Mouse (Mus musculus): ENCODE results near the gene Hectd4. TPM values are rescaled to one million over a fixed set of nuclear protein-coding genes. Genes with fewer than 3 reads are reported as not detected.
"Not testable (repeated sequence)": the region's sequence is repeated elsewhere in the genome, so short reads cannot be mapped to it uniquely, and the experiment has no call there.

The Hectd4 gene
- polyA plus RNA-seq, 1 experiment, result 79.8 TPM

DNA sequence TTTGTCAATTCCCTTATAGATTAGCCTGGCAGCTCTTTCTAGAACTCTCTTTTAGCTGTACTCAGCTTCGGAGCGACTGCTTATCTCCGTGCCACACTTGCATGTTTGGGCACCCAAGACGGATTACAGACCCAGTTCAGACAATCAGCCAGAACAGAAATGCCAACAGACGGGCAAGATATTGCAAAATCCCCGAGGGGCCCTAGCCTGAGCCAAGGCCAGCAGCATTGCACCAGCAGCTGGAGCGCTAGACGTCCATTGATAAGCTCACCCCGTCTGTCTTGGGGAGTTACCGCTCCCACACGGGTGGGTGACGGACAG is 3.9 kb upstream of the Hectd4 start:
- TF ChIP-seq POLR2A (IDR thresholded peaks at IDR 0.05; ENCODE audit: extremely low read depth, insufficient read depth, low read length) (no peak), CTCF (IDR thresholded peaks at IDR 0.05; ENCODE audit: extremely low read depth, insufficient read depth, low read length) (no peak)
- no peak overlapping the region for H3K4me3 ChIP-seq (ENCODE audit: insufficient read depth, low read length)
- no peaks in the 10 kb centered on the region; the same call in 1 of the 2 replicates for H3K4me1 ChIP-seq (ENCODE audit: control insufficient read depth, insufficient read depth, low read length)
- no peak overlapping the region for H3K27ac ChIP-seq (ENCODE audit: insufficient read depth, low read length)

DNA sequence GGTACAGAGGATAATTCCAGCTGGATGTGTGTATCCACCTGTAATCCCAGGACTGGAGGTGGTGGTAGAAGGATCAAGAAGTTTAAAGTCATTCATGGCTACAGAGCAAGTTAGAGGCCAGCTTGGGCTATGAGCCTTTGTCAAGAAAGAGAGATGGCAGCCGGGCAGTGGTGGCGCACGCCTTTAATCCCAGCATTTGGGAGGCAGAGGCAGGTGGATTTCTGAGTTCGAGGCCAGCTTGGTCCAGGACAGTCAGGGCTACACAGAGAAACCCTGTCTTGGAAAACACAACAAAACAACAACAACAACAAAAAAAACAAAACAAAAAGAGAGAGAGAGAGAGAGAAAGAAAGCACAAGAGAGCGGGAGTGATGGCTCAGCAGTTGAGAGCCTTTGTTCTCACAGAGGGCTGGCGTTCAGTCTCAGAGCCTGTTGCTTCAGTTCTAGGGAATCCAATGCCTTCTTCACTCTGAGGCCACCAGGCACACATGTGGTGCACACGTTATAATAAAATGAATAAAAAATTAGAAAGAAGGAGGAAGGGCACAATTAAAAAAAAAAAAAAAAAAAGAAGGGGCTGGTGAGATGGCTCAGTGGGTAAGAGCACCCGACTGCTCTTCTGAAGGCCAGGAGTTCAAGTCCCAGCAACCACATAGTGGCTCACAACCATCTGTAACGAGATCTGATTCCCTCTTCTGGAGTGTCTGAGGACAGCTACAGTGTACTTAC is 3.3 kb upstream of the Hectd4 start:
- not testable (repeated sequence) for H3K4me3 ChIP-seq (ENCODE audit: insufficient read depth, low read length); H3K27ac ChIP-seq (ENCODE audit: insufficient read depth, low read length)

DNA sequence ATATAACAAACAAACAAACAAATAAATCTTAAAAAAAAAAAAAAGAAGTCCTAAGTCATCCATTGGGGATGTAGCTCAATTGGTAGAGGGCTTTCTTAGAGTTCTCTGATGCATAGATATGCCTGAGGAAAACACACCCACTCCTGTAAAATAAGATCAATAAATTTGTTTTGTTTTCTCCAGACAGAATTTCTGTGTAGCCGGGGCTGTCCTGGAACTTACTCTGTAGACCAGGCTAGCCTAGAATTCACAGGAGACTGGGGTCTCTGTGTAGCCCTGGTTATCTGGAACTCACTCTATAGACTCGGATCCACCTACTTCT is 2.7 kb upstream of the Hectd4 start:
- no peak overlapping the region for H3K4me3 ChIP-seq (ENCODE audit: insufficient read depth, low read length)
- no peak overlapping the region for H3K27ac ChIP-seq (ENCODE audit: insufficient read depth, low read length)
- no peaks in the 10 kb centered on the region; the same call in 1 of the 2 replicates for H3K4me1 ChIP-seq (ENCODE audit: control insufficient read depth, insufficient read depth, low read length)
- TF ChIP-seq POLR2A (IDR thresholded peaks at IDR 0.05; ENCODE audit: extremely low read depth, insufficient read depth, low read length) (no peak), CTCF (IDR thresholded peaks at IDR 0.05; ENCODE audit: extremely low read depth, insufficient read depth, low read length) (no peak)

More for the DNA sequence above, 3.3 kb upstream of the Hectd4 start:
- not testable (repeated sequence) for H3K4me1 ChIP-seq (ENCODE audit: control insufficient read depth, insufficient read depth, low read length)

DNA sequence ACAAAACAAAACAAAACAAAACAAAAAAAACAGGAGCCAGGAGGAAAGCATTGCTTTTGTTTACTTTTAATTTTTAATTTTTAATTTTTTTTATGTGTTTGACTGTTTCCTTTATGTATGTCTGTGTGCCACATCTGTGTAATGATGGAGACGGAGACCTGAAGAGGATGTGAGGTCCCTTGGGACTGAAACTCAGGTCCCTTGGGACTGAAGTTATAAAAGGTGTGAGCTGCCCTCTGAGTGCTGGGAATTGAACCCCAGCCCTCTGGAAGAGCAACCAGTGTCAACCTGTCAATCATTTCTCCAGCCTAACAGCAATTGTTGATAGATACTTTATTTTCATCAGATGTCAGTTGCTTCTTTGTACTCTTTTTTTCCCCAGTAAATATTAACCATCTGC is 829 bp upstream of the Hectd4 start:
- TF ChIP-seq CTCF (IDR thresholded peaks at IDR 0.05; ENCODE audit: extremely low read depth, insufficient read depth, low read length), result no peak
- no peak for TF ChIP-seq POLR2A (IDR thresholded peaks at IDR 0.05; ENCODE audit: extremely low read depth, insufficient read depth, low read length)
- H3K27ac ChIP-seq (ENCODE audit: insufficient read depth, low read length), result no peak overlapping the region
- no peaks in the 10 kb centered on the region; the same call in 1 of the 2 replicates for H3K4me1 ChIP-seq (ENCODE audit: control insufficient read depth, insufficient read depth, low read length)
- H3K4me3 ChIP-seq (ENCODE audit: insufficient read depth, low read length), result no peak overlapping the region

DNA sequence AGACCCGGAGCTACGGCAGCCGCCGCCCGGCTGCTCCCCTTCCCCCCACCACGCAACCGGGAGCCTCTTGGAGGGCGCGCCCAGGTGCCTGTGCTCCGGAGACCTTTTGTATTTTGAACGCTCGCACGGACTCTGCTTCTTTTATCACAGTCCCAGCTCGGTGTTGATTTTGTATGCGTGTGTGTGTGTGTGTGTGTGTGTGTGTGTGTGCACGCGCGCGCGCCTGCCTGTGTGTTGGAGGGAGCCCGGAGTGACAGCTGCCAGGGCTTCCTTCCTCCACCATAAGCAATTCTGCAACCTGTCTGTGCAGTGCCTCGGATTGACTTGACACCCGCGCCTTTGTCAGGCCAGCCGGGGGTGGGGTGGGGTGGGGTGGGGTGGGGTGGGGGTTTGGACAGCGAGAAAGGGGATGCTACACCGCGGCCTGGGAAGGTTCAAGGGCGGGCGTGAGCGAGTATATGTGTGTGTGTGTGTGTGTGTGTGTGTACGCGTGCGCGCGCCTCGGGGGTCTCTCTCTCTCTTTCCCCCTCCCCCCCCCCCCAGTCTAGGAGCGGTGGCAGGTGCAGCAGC is 798 bp downstream of the Hectd4 start:
- Histone ChIP-seq H3K4me1 (ENCODE audit: control insufficient read depth, insufficient read depth, low read length) (no peaks in the 10 kb centered on the region; the same call in 1 of the 2 replicates), H3K4me3 (ENCODE audit: insufficient read depth, low read length) (peak overlapping the region; percentile 69), H3K27ac (ENCODE audit: insufficient read depth, low read length) (peak overlapping the region; percentile 70; the same call in 1 of the 2 replicates)
- no peak for TF ChIP-seq CTCF (IDR thresholded peaks at IDR 0.05; ENCODE audit: extremely low read depth, insufficient read depth, low read length)
- TF ChIP-seq POLR2A (IDR thresholded peaks at IDR 0.05; ENCODE audit: extremely low read depth, insufficient read depth, low read length), result no peak

DNA sequence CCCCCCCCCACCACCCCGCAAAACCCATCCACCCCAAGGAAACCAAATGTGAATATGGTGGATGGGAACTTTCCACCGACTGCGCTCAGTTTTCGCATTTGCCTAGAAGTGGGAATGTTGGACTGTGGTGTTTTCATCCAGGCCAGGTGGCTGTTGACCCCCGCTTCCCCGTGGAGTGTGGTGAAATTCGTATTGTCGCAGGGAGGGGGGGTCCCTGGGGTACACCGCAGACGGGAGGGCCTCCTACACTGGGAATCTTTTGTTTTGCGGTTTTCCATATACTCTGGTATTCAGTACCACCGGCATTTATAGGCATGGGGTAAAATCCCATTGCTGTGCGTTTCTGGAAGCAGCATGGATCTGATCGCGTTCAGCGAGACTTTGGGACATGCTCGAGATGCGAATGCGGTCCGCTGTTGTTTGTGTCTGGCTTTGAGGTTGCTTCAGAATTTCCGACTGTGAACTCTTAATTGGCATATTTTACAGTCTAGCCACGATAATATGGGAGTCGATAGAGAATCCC is 1.4 kb downstream of the Hectd4 start:
- Histone ChIP-seq H3K4me1 (ENCODE audit: control insufficient read depth, insufficient read depth, low read length) (peaks cover 2% of the 10 kb centered on the region; the same call in 1 of the 2 replicates), H3K4me3 (ENCODE audit: insufficient read depth, low read length) (peak overlapping the region; percentile 69), H3K27ac (ENCODE audit: insufficient read depth, low read length) (no peak overlapping the region)
- TF ChIP-seq CTCF (IDR thresholded peaks at IDR 0.05; ENCODE audit: extremely low read depth, insufficient read depth, low read length), result no peak
- TF ChIP-seq POLR2A (IDR thresholded peaks at IDR 0.05; ENCODE audit: extremely low read depth, insufficient read depth, low read length), result no peak

DNA sequence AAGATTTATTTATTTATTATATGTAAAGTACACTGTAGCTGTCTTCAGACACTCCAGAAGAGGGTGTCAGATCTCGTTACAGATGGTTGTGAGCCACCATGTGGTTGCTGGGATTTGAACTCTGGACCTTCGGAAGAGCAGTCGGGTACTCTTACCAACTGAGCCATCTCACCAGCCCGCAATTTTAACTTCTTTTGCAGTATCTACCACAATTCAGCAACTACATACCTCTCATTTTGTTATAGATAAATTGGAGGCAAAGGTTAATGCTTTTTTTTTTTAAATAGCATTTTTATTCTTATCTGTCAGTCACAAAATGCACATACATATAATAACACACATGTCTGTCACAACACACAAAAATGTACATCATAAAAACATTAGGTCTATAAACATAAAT is 4.0 kb downstream of the Hectd4 start:
- not testable (repeated sequence) for H3K4me3 ChIP-seq (ENCODE audit: insufficient read depth, low read length); H3K4me1 ChIP-seq (ENCODE audit: control insufficient read depth, insufficient read depth, low read length); H3K27ac ChIP-seq (ENCODE audit: insufficient read depth, low read length)

DNA sequence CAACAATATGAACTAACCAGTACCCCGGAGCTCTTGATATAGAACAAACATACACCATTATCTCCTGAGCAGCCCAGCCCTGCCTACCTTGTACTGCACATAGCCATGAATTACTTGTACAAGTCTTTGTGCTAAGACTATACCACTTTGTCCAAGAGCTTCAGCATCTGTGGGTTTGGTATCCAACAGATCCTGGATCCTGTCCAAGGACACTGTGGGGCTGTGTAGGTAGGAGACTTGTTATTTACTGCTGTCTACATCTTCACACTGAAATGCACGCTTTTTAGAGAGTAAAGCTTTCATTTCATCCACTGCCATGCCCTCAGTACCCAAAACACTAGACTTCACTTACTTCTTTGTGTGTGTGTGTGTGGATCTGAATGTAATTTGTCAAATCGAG is 4.8 kb downstream of the Hectd4 start:
- TF ChIP-seq CTCF (IDR thresholded peaks at IDR 0.05; ENCODE audit: extremely low read depth, insufficient read depth, low read length) (no peak), POLR2A (IDR thresholded peaks at IDR 0.05; ENCODE audit: extremely low read depth, insufficient read depth, low read length) (no peak)
- Histone ChIP-seq H3K4me3 (ENCODE audit: insufficient read depth, low read length) (no peak overlapping the region), H3K4me1 (ENCODE audit: control insufficient read depth, insufficient read depth, low read length) (peaks cover 5% of the 10 kb centered on the region; the same call in 1 of the 2 replicates), H3K27ac (ENCODE audit: insufficient read depth, low read length) (no peak overlapping the region)

DNA sequence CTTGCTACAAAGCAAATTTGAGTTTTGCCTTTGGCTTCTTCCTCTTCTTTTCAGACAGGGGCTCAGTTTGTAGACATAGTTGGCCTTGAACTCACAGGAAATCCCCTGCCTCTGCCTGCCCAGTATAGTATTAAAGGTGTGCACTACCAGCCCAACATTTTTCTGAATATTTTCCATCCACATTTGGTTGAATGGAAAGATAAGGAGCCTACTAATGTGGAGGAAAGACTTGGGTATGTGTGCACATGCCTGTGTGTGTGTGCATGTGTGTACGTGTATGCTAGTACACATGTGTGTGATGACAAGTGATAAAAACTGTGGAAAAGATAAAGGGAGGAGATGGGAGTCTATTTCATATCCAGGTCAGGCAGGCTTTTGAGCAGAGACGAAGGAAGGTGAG is 5.8 kb downstream of the Hectd4 start:
- H3K4me1 ChIP-seq (ENCODE audit: control insufficient read depth, insufficient read depth, low read length), result peaks cover 5% of the 10 kb centered on the region; the same call in 1 of the 2 replicates
- TF ChIP-seq POLR2A (IDR thresholded peaks at IDR 0.05; ENCODE audit: extremely low read depth, insufficient read depth, low read length) (no peak), CTCF (IDR thresholded peaks at IDR 0.05; ENCODE audit: extremely low read depth, insufficient read depth, low read length) (no peak)
- no peak overlapping the region for H3K4me3 ChIP-seq (ENCODE audit: insufficient read depth, low read length)
- no peak overlapping the region for H3K27ac ChIP-seq (ENCODE audit: insufficient read depth, low read length)

DNA sequence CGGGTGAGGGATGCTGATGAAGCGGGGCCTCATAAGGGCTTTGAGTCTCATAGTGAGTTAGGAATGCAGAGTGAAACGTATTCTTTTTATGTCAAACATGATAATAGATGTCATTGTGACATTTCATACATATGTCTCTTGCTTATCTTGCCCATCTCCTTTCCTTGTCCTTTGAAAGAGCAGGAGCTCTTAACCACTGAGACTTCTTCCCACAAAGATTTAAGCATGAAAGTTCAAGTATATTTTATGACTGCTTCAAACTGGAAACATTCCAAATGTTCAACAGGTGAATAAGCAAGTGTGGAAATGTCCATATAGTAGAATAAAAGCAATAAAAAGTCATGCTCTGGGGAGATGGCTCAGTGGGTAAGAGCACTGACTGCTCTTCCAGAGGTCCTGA is 6.4 kb downstream of the Hectd4 start:
- H3K4me1 ChIP-seq (ENCODE audit: control insufficient read depth, insufficient read depth, low read length), result peaks cover 7% of the 10 kb centered on the region; the same call in 1 of the 2 replicates
- no peak overlapping the region for H3K27ac ChIP-seq (ENCODE audit: insufficient read depth, low read length)
- TF ChIP-seq POLR2A (IDR thresholded peaks at IDR 0.05; ENCODE audit: extremely low read depth, insufficient read depth, low read length), result no peak
- TF ChIP-seq CTCF (IDR thresholded peaks at IDR 0.05; ENCODE audit: extremely low read depth, insufficient read depth, low read length), result no peak
- no peak overlapping the region for H3K4me3 ChIP-seq (ENCODE audit: insufficient read depth, low read length)
